In the genomic region with DNA sequence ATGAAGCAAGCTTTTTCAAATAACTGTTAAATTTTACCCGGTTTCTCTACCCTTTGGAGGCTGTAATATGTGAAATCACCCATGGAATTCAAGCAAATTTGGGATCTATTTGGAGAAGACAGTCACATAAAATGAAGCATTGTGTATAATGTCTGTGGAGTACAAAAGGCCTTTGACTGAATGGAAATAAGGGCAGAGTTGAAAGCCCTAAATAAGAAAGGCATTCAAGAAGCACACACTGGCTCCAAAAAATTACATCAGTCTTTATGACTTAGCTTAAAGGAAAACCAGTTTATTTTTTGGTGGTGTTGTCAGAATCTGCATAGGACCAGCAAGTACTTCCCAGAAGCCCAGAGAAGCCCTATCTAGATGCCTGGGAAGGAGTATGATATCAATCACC, we compare ENCODE assay signal across 25 mouse cellular contexts.
A peak's percentile ranks its signal among the peaks of the same experiment; 100 is the strongest.
DNase-seq lines count a peak whose midpoint lies in the region; ATAC-seq and TF ChIP-seq lines count a peak whose summit lies in the region.
"Had no signal": no experiment of that assay in that cellular context is flagged by ENCODE, and none has a peak within 500 bp of the region (broad histone marks: within the 10 kb centered on the region; RNA-seq: fewer than 3 reads in every experiment).

No protein-coding gene starts in this region.

- no peak overlapping the region for H3K4me2 ChIP-seq in hindbrain, embryonic 16.5 days (ENCODE audit: low read length)
- H3K4me2 ChIP-seq: forebrain, embryonic 13.5 days; heart, embryonic 12.5 days; heart, embryonic 15.5 days; hindbrain, embryonic 15.5 days; intestine, embryonic 15.5 days had no signal

- H3K36me3 ChIP-seq in hindbrain, embryonic 10.5 days: no peaks in the 10 kb centered on the region
- H3K36me3 ChIP-seq in hindbrain, embryonic 16.5 days (ENCODE audit: control insufficient read depth, insufficient read depth, low read length): no peaks in the 10 kb centered on the region
- H3K36me3 ChIP-seq: forebrain, embryonic 10.5 days; heart, embryonic 12.5 days; heart, embryonic 15.5 days; hindbrain, embryonic 15.5 days; intestine, embryonic 15.5 days had no signal

- peak overlapping the region; percentile 50; the same call in 1 of the 2 replicates for H3K27ac ChIP-seq in hindbrain, embryonic 10.5 days
- no peak overlapping the region for H3K27ac ChIP-seq in hindbrain, embryonic 16.5 days (ENCODE audit: low read depth, low read length)
- H3K27ac ChIP-seq in left cerebral cortex, adult 2 months: peak overlapping the region; percentile 32; the same call in 1 of the 2 replicates
- H3K27ac ChIP-seq: forebrain, embryonic 10.5 days; forebrain, embryonic 13.5 days; heart, embryonic 15.5 days; hindbrain, embryonic 15.5 days; intestine, embryonic 15.5 days had no signal

- peaks cover 11% of the 10 kb centered on the region for H3K4me1 ChIP-seq in hindbrain, embryonic 10.5 days (replicated peaks)
- H3K4me1 ChIP-seq in hindbrain, embryonic 16.5 days (ENCODE audit: control insufficient read depth, insufficient read depth, low read depth, low read length): no peaks in the 10 kb centered on the region
- H3K4me1 ChIP-seq: heart, embryonic 12.5 days; heart, embryonic 15.5 days; hindbrain, embryonic 15.5 days; intestine, embryonic 15.5 days had no signal

- H3K4me3 ChIP-seq in hindbrain, embryonic 10.5 days: no peak overlapping the region
- no peak overlapping the region for H3K4me3 ChIP-seq in hindbrain, embryonic 16.5 days (ENCODE audit: low read length)
- no peak overlapping the region for H3K4me3 ChIP-seq in left cerebral cortex, adult 2 months
- H3K4me3 ChIP-seq: forebrain, embryonic 10.5 days; forebrain, embryonic 13.5 days; heart, embryonic 12.5 days; heart, embryonic 15.5 days; hindbrain, embryonic 15.5 days; intestine, embryonic 15.5 days had no signal

- no peak for ATAC-seq in hindbrain, embryonic 16.5 days
- ATAC-seq: activated CD4-positive, CD25-positive, alpha-beta regulatory T cell, adult 4 months; CD4-positive, CD25-positive, alpha-beta regulatory T cell, adult 4 months; forebrain, embryonic 13.5 days; forebrain, embryonic 16.5 days; intestine, embryonic 15.5 days had no signal

- DNase-seq in hindbrain, embryonic 10.5 days (ENCODE audit: low spot score): no peak
- no peak for DNase-seq in left cerebral cortex, adult 2 months (ENCODE audit: extremely low spot score in 1 of 2, low spot score in 2 of 2)
- no peak for DNase-seq in left cerebral cortex, postnatal 4 days
- peak; percentile 64 for DNase-seq in brain, adult 2 months (ENCODE audit: low read depth, low spot score)
- peak; percentile 24 for DNase-seq in mesoderm, embryonic 11.5 days (ENCODE audit: low read depth, low spot score)
- DNase-seq in natural killer cell, adult 2 months (ENCODE audit: low spot score in 2 of 2): no peak
- DNase-seq in kidney, postnatal 36 days: no peak
- DNase-seq: adrenal gland, adult 8-10 months; adrenal gland, postnatal 25 days; cerebellum, adult 11 months; cerebellum, adult 8-10 months; cerebellum, postnatal 14 days; gastrocnemius, postnatal 25 days; heart, adult 18-20 months; heart, postnatal 10 days had no signal

- H3K27me3 ChIP-seq in hindbrain, embryonic 10.5 days (ENCODE audit: insufficient read depth, poor library complexity, severe bottlenecking): no peaks in the 10 kb centered on the region
- no peaks in the 10 kb centered on the region for H3K27me3 ChIP-seq in hindbrain, embryonic 16.5 days (replicated peaks; ENCODE audit: control insufficient read depth, insufficient read depth, low read length)
- H3K27me3 ChIP-seq: forebrain, embryonic 13.5 days; heart, embryonic 12.5 days; heart, embryonic 15.5 days; hindbrain, embryonic 15.5 days; intestine, embryonic 15.5 days had no signal

- H3K9me3 ChIP-seq in hindbrain, embryonic 10.5 days: no peaks in the 10 kb centered on the region
- H3K9me3 ChIP-seq in hindbrain, embryonic 16.5 days (ENCODE audit: control insufficient read depth, low read length): no peaks in the 10 kb centered on the region
- H3K9me3 ChIP-seq: forebrain, embryonic 10.5 days; forebrain, embryonic 13.5 days; heart, embryonic 12.5 days; heart, embryonic 15.5 days; hindbrain, embryonic 15.5 days; intestine, embryonic 15.5 days had no signal

- 31% methylated on average over 1 of the region's 1 CpGs for WGBS in hindbrain, embryonic 10.5 days
- WGBS in hindbrain, embryonic 16.5 days: 35% methylated on average over 1 of the region's 1 CpGs

- TF ChIP-seq CTCF in left cerebral cortex, adult 2 months (IDR thresholded peaks at IDR 0.05): no peak

- no peak overlapping the region for H3K9ac ChIP-seq in hindbrain, embryonic 16.5 days (ENCODE audit: low read depth, low read length)
- H3K9ac ChIP-seq: forebrain, embryonic 13.5 days; heart, embryonic 12.5 days; heart, embryonic 15.5 days; hindbrain, embryonic 15.5 days; intestine, embryonic 15.5 days had no signal

- intact Hi-C loops in left cerebral cortex, adult 2 months (cut with DNase I): no loop called here
- intact Hi-C loops in left cerebral cortex, postnatal 4 days (cut with DNase I): no loop called here

Comparison
In these comparisons a context has a peak if more than half of its experiments do, and no peak if none do; other contexts are left out.
1. DNase-seq: peak in brain, adult 2 months (single experiment) and mesoderm, embryonic 11.5 days (single experiment); none in hindbrain, embryonic 10.5 days (single experiment), left cerebral cortex, adult 2 months (0 of 2), left cerebral cortex, postnatal 4 days (single experiment), natural killer cell, adult 2 months (0 of 2) and kidney, postnatal 36 days (0 of 2).